Mouse (Mus musculus): ENCODE measurements around the gene Retreg2.

- TF ChIP-seq CTCF (IDR thresholded peaks at IDR 0.05; ENCODE audit: low read depth, low read length) (no peak), POLR2A (IDR thresholded peaks at IDR 0.05; ENCODE audit: insufficient read depth, low read length) (no peak)
Observed at GRCm38 (mm10) chr1:75133421-75134207, 9.0 kb upstream of the Retreg2 start, which contains the start of gene Slc23a3.
